Mouse (Mus musculus) heart, embryonic 16.5 days (tissue): ENCODE data around the gene Kars. TPM values are rescaled to one million over a fixed set of nuclear protein-coding genes. Genes with fewer than 3 reads are reported as not detected.

Source experiments
- ATAC-seq: fragments of 200-750 bp; cut with Nextera tagmentation; replicated peaks from 2 replicates; pipeline ENCODE4 v1.8.0; 2017; ENCODE audit warnings: moderate number of reproducible peaks; ENCODE audit not compliant: insufficient read depth, low FRiP score; ENCODE audit errors: extremely low read depth
- H3K27ac ChIP-seq: fragments of 300-500 bp; sonication (generic); 2 replicates; pipeline ENCODE4 v1.5.1; 2014; ENCODE audit warnings: mild to moderate bottlenecking, low read length, control low read depth, moderate library complexity
- H3K27me3 ChIP-seq: fragments of 300-500 bp; sonication (generic); 2 replicates; pipeline ENCODE4 v1.6.1; 2014; ENCODE audit warnings: low read length, mixed read lengths; ENCODE audit not compliant: control insufficient read depth, insufficient read depth
- H3K36me3 ChIP-seq: fragments of 300-500 bp; sonication (generic); 2 replicates; pipeline ENCODE4 v1.6.1; 2014; ENCODE audit not compliant: control insufficient read depth, insufficient read depth
- H3K4me1 ChIP-seq: fragments of 300-500 bp; sonication (generic); 2 replicates; pipeline ENCODE4 v1.6.1; 2014; ENCODE audit warnings: low read length, mixed read lengths; ENCODE audit not compliant: control insufficient read depth, insufficient read depth
- H3K4me2 ChIP-seq: fragments of 300-500 bp; sonication (generic); 2 replicates; pipeline ENCODE4 v1.6.1; 2014; ENCODE audit warnings: low read depth, mild to moderate bottlenecking, control low read depth, low read length
- H3K4me3 ChIP-seq: fragments of 300-500 bp; sonication (generic); 2 replicates; pipeline ENCODE4 v1.5.1; 2014; ENCODE audit warnings: mild to moderate bottlenecking, control low read depth, low read length
- H3K9ac ChIP-seq: fragments of 300-500 bp; sonication (generic); 2 replicates; pipeline ENCODE4 v1.6.1; 2014; ENCODE audit warnings: low read length, control low read depth
- H3K9me3 ChIP-seq: fragments of 300-500 bp; sonication (generic); replicated peaks from 2 replicates; pipeline ENCODE4 v1.6.1; 2016; ENCODE audit warnings: low read length; ENCODE audit not compliant: control insufficient read depth
- WGBS: fragments of 180-500 bp; shearing (Covaris S2); extraction: QIAGEN DNeasy Blood & Tissue Kit; methylation state at CpG from one replicate; pipeline ENCODE4 v1.1.7; 2014; 5-methylcytosine and 5-hydroxymethylcytosine counted together
- polyA plus RNA-seq: library from polyadenylated mRNA; unstranded; fragments of >200 nt; fragmentation: Nextera tagmentation; extraction: Ambion mirVana; gene quantifications from 2 replicates; pipeline ENCODE4 v1.2.1, GENCODE M21; 2015

The Kars gene
- polyA plus RNA-seq, 1 experiment from 2014 or later, result 139 TPM

GRCm38 (mm10) chr8:111992703-111993039 lies 18.5 kb downstream of the Kars start:
- Histone ChIP-seq H3K9ac (no peak overlapping the region), H3K27ac (no peak overlapping the region), H3K4me1 (peaks cover 6% of the 10 kb centered on the region), H3K4me3 (peak overlapping the region; percentile 80; the same call in 1 of the 2 replicates), H3K36me3 (peaks cover 39% of the 10 kb centered on the region), H3K4me2 (peak overlapping the region; percentile 78; the same call in 1 of the 2 replicates), H3K9me3 (no peaks in the 10 kb centered on the region), H3K27me3 (no peaks in the 10 kb centered on the region)
- ATAC-seq, result no peak
- 60% methylated on average over 3 of the region's 3 CpGs for WGBS

- peak within 1 kb of the TSS; percentile 78 for H3K4me2 ChIP-seq
- peaks cover 6% of the 10 kb centered on the region for H3K4me1 ChIP-seq
- H3K9me3 ChIP-seq, result no peaks in the 10 kb centered on the region
- peak within 1 kb of the TSS; percentile 89 for H3K9ac ChIP-seq
- H3K4me3 ChIP-seq, result peak within 1 kb of the TSS; percentile 80
- no peaks in the 10 kb centered on the region for H3K27me3 ChIP-seq
- whole genome bisulfite sequencing, result 3% methylated on average over 32 of the region's 33 CpGs
- H3K27ac ChIP-seq, result no peak within 1 kb of the TSS
- peaks cover 35% of the 10 kb centered on the region for H3K36me3 ChIP-seq
- peak; percentile 91 for ATAC-seq
These were observed 19.0 kb downstream of the Kars start, which contains the start of gene Adat1 for GRCm38 (mm10) chr8:111992013-111992702. TSS of gene Adat1 (minus strand) at chr8:111992302.

- H3K9ac ChIP-seq, result peak overlapping the region; percentile 89
- H3K27ac ChIP-seq, result no peak overlapping the region
- peaks cover 33% of the 10 kb centered on the region for H3K36me3 ChIP-seq
- H3K9me3 ChIP-seq, result no peaks in the 10 kb centered on the region
- peak overlapping the region; percentile 80 for H3K4me3 ChIP-seq
- H3K4me1 ChIP-seq, result peaks cover 6% of the 10 kb centered on the region
- no peak for ATAC-seq
- peak overlapping the region; percentile 78 for H3K4me2 ChIP-seq
- no peaks in the 10 kb centered on the region for H3K27me3 ChIP-seq
- WGBS, result 61% methylated on average over 8 of the region's 8 CpGs
These were observed 19.8 kb downstream of the Kars start for GRCm38 (mm10) chr8:111991278-111991677.

DNA sequence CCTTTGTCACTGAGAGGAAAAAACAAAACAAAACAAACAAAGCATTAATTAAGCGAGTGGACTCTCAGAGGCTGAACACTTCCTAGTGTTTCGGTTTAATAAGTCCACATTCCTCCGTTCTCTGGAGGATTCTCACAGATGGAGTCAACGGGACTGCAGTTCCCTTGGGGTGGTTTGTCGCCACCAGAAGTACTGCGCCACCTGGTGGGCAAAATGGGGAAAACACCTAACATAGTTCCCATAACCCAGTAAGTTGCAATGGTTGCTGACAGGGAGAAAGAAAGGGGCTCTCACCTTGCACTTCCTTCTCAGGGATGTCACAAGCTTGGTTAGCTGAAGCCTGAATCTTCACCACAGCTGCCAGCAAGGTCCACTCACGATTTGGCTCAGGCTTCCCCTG lies 21.2 kb downstream of the Kars start:
- Histone ChIP-seq H3K27me3 (no peaks in the 10 kb centered on the region), H3K9ac (no peak overlapping the region), H3K4me2 (no peak overlapping the region), H3K4me3 (no peak overlapping the region), H3K4me1 (peaks cover 6% of the 10 kb centered on the region), H3K27ac (no peak overlapping the region), H3K9me3 (no peaks in the 10 kb centered on the region), H3K36me3 (peaks cover 24% of the 10 kb centered on the region)
- WGBS, result 14% methylated on average over 7 of the region's 7 CpGs
- ATAC-seq, result no peak

GRCm38 (mm10) chr8:111984511-111984910 lies 26.6 kb downstream of the Kars start:
- H3K27ac ChIP-seq, result no peak overlapping the region
- H3K9ac ChIP-seq, result no peak overlapping the region
- H3K4me1 ChIP-seq, result no peaks in the 10 kb centered on the region; the same call in 1 of the 2 replicates
- no peak overlapping the region for H3K4me2 ChIP-seq
- 0 out of 2 replicates have a peak, but pooled peaks have one; percentile 37 for ATAC-seq
- no peaks in the 10 kb centered on the region for H3K27me3 ChIP-seq
- H3K4me3 ChIP-seq, result no peak overlapping the region
- peaks cover 18% of the 10 kb centered on the region for H3K36me3 ChIP-seq
- no peaks in the 10 kb centered on the region for H3K9me3 ChIP-seq
- 49% methylated on average over 10 of the region's 10 CpGs for WGBS

DNA sequence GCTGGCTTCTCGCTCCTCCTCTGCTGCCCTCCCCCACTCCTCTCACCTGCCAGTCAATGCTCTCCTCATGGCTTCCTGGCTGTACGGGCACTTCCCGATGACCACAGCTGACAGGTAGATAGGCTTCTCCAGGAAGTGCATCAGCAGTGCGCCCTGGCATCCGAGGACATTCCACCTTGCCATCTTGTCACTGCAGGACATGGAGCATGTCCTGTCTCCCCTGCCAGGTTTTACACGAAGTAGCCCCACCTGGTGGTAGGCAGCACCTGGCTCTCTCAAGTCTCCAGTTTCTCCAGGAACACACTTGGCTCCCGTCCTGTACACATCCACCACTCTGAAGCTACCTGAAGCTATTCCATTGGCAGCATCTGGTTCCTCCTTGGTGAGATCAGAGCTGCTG lies 29.0 kb downstream of the Kars start:
- H3K4me3 ChIP-seq, result no peak overlapping the region
- no peak overlapping the region for H3K4me2 ChIP-seq
- no peaks in the 10 kb centered on the region; the same call in 1 of the 2 replicates for H3K4me1 ChIP-seq
- no peaks in the 10 kb centered on the region for H3K27me3 ChIP-seq
- no peak overlapping the region for H3K9ac ChIP-seq
- H3K36me3 ChIP-seq, result peaks cover 7% of the 10 kb centered on the region; the same call in 1 of the 2 replicates
- no peak overlapping the region for H3K27ac ChIP-seq
- 72% methylated on average over 7 of the region's 7 CpGs for WGBS
- H3K9me3 ChIP-seq, result no peaks in the 10 kb centered on the region
- ATAC-seq, result no peak

- Histone ChIP-seq H3K9ac (no peak overlapping the region), H3K4me1 (no peaks in the 10 kb centered on the region), H3K27me3 (no peaks in the 10 kb centered on the region), H3K36me3 (peaks cover 11% of the 10 kb centered on the region), H3K27ac (no peak overlapping the region), H3K4me2 (no peak overlapping the region), H3K9me3 (peaks cover 3% of the 10 kb centered on the region; the same call in 1 of the 2 replicates), H3K4me3 (no peak overlapping the region)
- no peak for ATAC-seq
- WGBS, result 79% methylated on average over 10 of the region's 10 CpGs
These were observed 33.0 kb downstream of the Kars start for GRCm38 (mm10) chr8:111978147-111978546.

DNA sequence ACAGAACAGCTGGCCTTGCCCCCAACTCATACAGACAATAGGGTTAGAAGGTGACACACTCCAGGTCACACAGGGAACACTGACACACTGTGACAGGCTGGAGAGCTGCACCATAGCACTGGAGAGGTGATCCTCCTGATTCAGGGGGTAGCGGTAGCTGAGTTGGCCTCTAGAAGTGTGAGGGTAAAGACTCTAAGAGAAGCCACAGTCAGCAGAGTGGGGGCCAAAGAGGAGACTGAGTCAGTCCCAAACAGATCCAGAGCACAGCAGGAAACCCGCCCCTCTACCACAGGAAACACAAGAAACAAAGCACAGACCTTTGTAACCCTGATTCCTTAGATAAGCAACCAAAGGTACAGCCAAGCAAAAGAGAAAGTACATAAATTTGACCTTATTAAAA lies 34.8 kb downstream of the Kars start:
- peaks cover 11% of the 10 kb centered on the region for H3K36me3 ChIP-seq
- no peak overlapping the region for H3K4me2 ChIP-seq
- H3K27ac ChIP-seq, result no peak overlapping the region
- no peaks in the 10 kb centered on the region for H3K27me3 ChIP-seq
- peak; percentile 58; the same call in 1 of the 2 replicates for ATAC-seq
- no peaks in the 10 kb centered on the region for H3K4me1 ChIP-seq
- no peak overlapping the region for H3K4me3 ChIP-seq
- H3K9me3 ChIP-seq, result peaks cover 3% of the 10 kb centered on the region; the same call in 1 of the 2 replicates
- H3K9ac ChIP-seq, result no peak overlapping the region
- WGBS, result 72% methylated on average over 2 of the region's 2 CpGs

DNA sequence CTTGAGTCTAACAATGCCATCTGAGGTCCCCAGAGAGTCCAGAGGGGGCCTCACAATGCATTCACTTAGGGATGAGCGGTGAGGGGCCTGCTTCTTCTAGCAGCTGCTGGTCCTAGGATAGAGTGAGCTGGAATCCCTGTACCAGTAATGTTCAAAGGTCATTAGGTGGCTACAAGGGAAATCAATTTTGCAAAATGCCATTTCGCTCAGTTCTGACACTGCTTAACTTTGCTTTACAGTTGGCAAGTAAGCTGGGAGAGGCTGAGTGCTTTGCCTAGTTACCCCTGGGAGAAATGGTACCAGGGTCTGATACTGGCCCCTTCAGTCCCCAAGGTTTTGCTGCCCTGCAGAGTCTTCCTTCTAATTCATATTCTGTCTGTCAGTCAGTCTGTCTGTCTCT lies 35.4 kb downstream of the Kars start:
- WGBS, result 96% methylated on average over 2 of the region's 2 CpGs
- Histone ChIP-seq H3K36me3 (peaks cover 11% of the 10 kb centered on the region), H3K27ac (no peak overlapping the region), H3K9ac (no peak overlapping the region), H3K4me1 (no peaks in the 10 kb centered on the region), H3K9me3 (peaks cover 3% of the 10 kb centered on the region; the same call in 1 of the 2 replicates), H3K27me3 (no peaks in the 10 kb centered on the region), H3K4me2 (no peak overlapping the region), H3K4me3 (no peak overlapping the region)
- ATAC-seq, result no peak
